Mouse (Mus musculus) urinary bladder, postnatal 25 days (tissue): ENCODE measurements around the gene Triml1.

ENCODE experiments used
- DNase-seq: peaks from one replicate; pipeline ENCODE4 v3.0.0; 2022; ENCODE audit warnings: low spot score

Triml1 gene

DNA sequence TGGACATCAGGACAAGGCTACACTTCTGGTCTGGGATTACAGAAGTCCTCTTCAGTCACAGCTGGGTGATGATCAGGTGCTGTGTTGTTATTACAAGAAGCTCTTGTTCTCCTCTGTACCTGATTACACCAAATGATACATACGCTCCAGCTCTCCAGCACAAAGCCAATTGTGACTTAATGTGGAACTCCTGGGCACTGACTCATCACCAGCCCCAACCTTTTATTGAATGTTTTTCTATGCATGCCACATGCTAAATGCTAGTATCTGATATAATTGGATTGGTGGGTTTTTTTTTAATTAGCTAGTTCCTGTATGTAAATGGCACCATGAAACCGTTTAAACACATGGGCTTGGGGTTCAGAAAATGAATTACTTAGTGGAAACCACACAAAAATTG, at the start of gene Triml1:
Gene Triml1 (minus strand): TSS at position 101 of the 400 bp plus-strand sequence.
- no peak for DNase-seq

GRCm38 (mm10) chr8:43182281-43182680, 41.0 kb upstream of the Triml1 start:
- DNase-seq: no peak

- DNase-seq: no peak
Observed at GRCm38 (mm10) chr8:43180054-43180690, 38.9 kb upstream of the Triml1 start, which contains the start of gene Triml2. TSS of gene Triml2 (plus strand) at chr8:43180541.

DNA sequence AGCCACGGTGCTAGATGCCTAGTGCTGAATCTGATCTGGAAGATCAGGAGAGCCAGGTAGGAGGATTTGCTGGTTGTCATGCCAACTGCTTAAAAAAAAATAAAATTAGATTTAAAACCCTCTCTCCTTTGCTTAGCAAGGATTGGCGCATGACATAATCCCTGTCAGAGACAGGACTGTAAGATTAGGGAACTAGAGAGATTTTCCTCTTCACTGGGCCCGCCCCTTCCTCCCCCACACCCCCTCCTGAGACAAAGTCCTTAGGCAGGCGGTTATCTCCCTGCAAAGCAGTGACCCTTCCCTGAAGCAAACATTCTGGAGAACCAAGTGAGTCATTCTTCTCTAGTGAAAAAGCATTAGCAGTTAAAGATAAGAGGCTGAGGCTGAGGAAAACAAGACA, 37.9 kb upstream of the Triml1 start:
- no peak for DNase-seq

- no peak for DNase-seq
Observed at GRCm38 (mm10) chr8:43178263-43178662, 37.0 kb upstream of the Triml1 start.

GRCm38 (mm10) chr8:43176766-43177486, 35.6 kb upstream of the Triml1 start:
- DNase-seq: no peak

DNA sequence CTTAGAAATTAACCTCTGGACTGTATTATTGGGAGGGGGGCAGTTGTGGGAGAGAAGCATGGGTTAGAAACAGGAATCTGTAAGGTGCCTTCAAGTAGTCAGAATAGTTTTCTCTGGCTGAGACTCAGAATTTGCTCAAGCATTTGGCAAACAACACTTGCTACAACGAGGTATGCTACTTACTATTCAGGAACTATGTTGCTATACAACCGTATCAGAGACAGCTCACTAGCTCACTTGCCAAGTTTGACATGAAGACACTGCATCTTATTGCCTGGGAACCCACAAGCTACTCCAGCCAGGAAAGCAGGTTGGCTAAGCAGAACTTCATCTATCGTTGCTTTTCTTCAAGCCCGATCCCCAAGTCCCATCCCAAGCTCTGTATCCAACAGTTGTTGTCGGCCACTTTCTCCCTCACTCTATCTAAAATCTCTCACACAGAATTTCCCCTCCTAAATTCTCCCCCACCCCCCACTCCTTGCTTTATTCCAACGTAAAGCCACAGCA, 28.0 kb upstream of the Triml1 start:
- no peak for DNase-seq

DNA sequence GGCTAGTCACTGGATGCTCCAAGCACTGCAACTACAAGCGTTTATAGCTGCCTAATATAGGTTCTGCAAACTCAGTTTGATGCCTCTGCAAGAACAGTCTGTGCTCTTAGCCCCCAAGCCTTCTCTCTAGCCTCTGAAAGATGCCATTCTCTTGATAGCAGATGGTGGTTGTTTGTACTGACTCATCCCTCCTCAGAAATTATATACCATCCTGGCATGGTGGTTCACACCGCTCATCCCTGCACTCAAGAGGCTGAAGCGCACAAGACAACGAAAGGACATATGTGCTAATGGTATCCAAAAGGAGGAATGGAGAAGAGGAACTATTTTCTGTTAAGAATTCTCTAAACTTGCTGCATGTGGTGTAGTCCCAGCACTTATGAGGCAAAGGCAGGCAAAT, 26.8 kb upstream of the Triml1 start:
- no peak for DNase-seq

DNA sequence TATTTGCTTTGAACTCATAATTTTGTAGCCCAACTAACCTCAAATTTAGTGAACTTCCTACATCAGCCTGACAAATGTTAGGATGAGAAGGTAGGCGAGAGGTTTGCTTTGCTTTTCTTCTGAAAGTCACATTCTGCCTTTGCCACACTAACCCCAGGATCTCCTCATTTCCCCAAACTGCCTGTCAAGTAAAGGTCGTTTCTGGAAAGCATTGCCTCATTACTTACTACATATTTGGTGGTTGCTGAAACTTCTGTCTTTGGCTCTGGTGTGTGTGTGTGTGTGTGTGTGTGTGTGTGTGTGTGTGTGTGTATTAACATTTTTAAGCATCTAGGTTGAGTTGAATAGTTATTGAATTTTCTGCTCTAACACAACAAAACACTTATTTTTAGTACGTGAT, 23.2 kb upstream of the Triml1 start:
- no peak for DNase-seq

DNA sequence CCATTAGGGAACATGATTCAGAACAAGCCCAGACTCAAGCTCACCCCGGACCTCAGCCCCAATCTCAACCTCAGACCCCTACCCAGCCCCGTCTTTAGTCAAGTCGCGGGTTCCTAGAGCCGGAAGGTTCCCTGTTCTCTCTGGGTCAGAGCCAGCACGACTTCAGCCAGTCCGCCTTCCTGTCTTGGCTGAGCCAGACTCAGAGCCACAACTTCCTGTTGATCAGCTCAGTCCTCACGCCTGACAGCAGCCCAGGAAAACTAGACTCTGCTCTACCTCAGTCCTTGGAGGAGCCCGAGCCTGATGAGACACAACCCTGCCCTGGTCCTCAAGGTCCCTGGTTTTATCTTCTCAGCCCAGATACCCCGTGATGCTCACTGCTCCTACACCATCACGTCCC, 22.0 kb upstream of the Triml1 start:
- no peak for DNase-seq

- DNase-seq: no peak
Observed at GRCm38 (mm10) chr8:43149307-43149706, 8.0 kb upstream of the Triml1 start.

DNA sequence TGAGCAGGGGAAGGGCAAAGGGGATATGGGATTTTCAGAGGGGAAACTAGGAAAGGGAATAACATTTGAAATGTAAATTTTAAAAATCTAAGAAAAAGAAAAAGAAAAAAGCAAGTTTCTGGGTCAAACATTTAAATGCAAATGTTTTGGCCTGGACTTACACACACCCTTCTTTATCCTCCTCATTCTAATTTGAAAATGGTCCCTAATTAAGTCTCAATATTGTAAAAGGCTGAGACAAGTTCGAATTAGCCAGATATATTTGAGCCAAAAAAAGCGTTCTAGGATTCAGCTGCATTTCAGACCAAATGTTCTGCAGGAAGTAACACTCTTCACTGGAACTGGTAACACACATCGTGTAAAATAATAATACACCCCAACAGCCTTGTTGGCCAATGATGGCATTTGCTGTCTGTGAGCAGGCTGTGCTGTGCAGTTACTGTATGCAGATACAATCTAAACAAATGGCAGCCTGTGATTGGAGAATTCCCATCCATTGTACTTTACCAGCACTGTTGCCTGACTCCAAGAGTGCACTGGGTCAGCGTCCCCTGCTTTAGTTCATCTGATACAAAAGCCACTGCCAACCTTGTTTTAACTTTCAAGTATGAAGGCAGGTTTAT, 30.0 kb downstream of the Triml1 start:
- no peak for DNase-seq
